Comparison of ENCODE assay signal across 8 mouse cellular contexts in the genomic region with DNA sequence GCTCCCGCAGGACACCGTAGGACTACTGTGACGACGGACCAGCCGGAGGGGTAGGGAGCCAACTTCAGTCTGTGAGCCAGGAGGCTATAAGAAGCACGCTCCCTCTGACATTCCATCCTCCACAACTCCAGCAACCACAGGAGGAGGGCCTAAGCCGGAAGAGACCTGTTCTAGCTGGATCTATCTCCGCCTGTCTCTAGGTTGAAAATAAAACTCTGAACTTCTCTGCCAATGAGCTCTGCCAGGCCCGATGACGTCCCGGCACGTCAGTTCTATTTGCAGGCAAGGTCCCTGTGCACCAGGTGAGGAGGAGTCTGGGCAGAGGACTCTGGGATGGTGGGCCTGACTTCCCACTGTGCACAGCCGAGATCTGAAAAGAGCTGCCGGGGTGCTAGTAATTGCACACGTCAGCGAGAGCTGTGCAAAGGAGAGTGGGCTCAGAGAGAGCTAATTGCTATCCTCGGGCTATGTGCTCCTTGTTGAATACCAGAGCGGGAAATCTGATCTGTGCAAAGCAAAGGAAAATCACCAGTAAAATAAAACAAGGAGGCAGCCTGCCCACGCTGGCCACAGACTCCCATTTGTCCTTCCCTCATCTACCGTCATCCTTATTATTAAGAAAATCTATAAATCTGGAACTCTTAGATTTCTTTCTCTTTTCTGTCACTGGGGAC. TPM values are rescaled to one million over a fixed set of nuclear protein-coding genes. Genes with fewer than 3 reads are reported as not detected.
DNase-seq lines count a peak whose midpoint lies in the region; ATAC-seq lines count a peak whose summit lies in the region.

No protein-coding gene starts in this region.

- peak; percentile 86 for DNase-seq in adrenal gland, adult 8-10 months
- peak; percentile 86 for DNase-seq in embryo, embryonic 11 days
- peak; percentile 52 to 65 for DNase-seq in gastrocnemius, postnatal 36 days
- DNase-seq in intestine, embryonic 14.5 days (ENCODE audit: low spot score), result peak; percentile 86
- peak; percentile 82 to 95 for DNase-seq in left cerebral cortex, postnatal 14 days (ENCODE audit: low spot score in 2 of 2)
- peak; percentile 86 to 93 for DNase-seq in right cerebral cortex, postnatal 10 days (ENCODE audit: low spot score in 2 of 2)

- H3K4me2 ChIP-seq in intestine, embryonic 14.5 days (ENCODE audit: low read length), result peak overlapping the region; percentile 47

- H3K9ac ChIP-seq in intestine, embryonic 14.5 days (ENCODE audit: low read length), result peak overlapping the region; percentile 32

- no peaks in the 10 kb centered on the region for H3K27me3 ChIP-seq in intestine, embryonic 14.5 days (replicated peaks; ENCODE audit: control insufficient read depth, insufficient read depth, low read length)
- H3K27me3 ChIP-seq in megakaryocyte, embryonic 14.5 days (replicated peaks), result no peaks in the 10 kb centered on the region

- H3K27ac ChIP-seq in intestine, embryonic 14.5 days (ENCODE audit: low read depth), result peak overlapping the region; percentile 92

- H3K4me3 ChIP-seq in intestine, embryonic 14.5 days (ENCODE audit: low read depth, low read length), result peak overlapping the region; percentile 21
- peak overlapping the region; percentile 76 for H3K4me3 ChIP-seq in megakaryocyte, embryonic 14.5 days (replicated peaks)

- H3K36me3 ChIP-seq in intestine, embryonic 14.5 days (ENCODE audit: control insufficient read depth, insufficient read depth, low read length), result 0 out of 2 replicates have a peak, but pooled peaks cover under 1% of the 10 kb centered on the region
- H3K36me3 ChIP-seq in megakaryocyte, embryonic 14.5 days (replicated peaks; ENCODE audit: low read length), result peaks cover 14% of the 10 kb centered on the region

- WGBS in intestine, embryonic 14.5 days, result 5% methylated on average over 20 of the region's 20 CpGs

- peaks cover 40% of the 10 kb centered on the region for H3K4me1 ChIP-seq in intestine, embryonic 14.5 days (replicated peaks; ENCODE audit: control insufficient read depth, insufficient read depth, low read length)
- H3K4me1 ChIP-seq in megakaryocyte, embryonic 14.5 days, result peaks cover 71% of the 10 kb centered on the region

- ATAC-seq in intestine, embryonic 14.5 days (replicated peaks; ENCODE audit: low FRiP score, low TSS enrichment, low read depth), result peak; percentile 87
- no peak for ATAC-seq in erythroid progenitor cell, adult 5-6 weeks (replicated peaks; ENCODE audit: low FRiP score, poor library complexity, severe bottlenecking)

- H3K9me3 ChIP-seq in intestine, embryonic 14.5 days (ENCODE audit: control insufficient read depth, low read length), result no peaks in the 10 kb centered on the region
- H3K9me3 ChIP-seq in megakaryocyte, embryonic 14.5 days, result peaks cover 16% of the 10 kb centered on the region

- intact Hi-C loops in gastrocnemius, postnatal 36 days (cut with DNase I), result loop anchor here (5.0 to 10.0 kb wide), 2 partner anchors 56 to 341 kb away; no protein-coding TSS in a partner anchor
- intact Hi-C loops in left cerebral cortex, postnatal 14 days (cut with DNase I), result loop anchor here (5.0 kb wide), 2 partner anchors 56 to 151 kb away; no protein-coding TSS in a partner anchor

RNA-seq across cellular contexts. Expression of a gene that starts 58.7 kb away (rescaled TPM):
- 10 to 100 TPM in 2 of 4 experiments, 1 to 10 TPM in 2; 6.2 to 15.8 (median 10.0) TPM for total RNA-seq in adrenal gland, adult 8-10 months (2022)
- total RNA-seq in gastrocnemius, postnatal 36 days (2021), result 1 to 10 TPM; 1.9 to 2.6 TPM
- polyA plus RNA-seq in intestine, embryonic 14.5 days (2014; fragmentation: Nextera tagmentation; extraction: Ambion mirVana), result 6.5 and 7.9 TPM in 2 replicates
- 1 to 10 TPM; 8.2 to 9.7 TPM for total RNA-seq in left cerebral cortex, postnatal 14 days (2021)
- polyA plus RNA-seq in megakaryocyte, embryonic 14.5 days (2012; ENCODE audit: insufficient read depth, low replicate concordance), result 2.4 TPM in 2 replicates
- 0.84 and 2.2 TPM in 2 replicates for total RNA-seq in erythroid progenitor cell, adult 5-6 weeks (2015; ENCODE audit: low replicate concordance)
- total RNA-seq in erythroid progenitor cell, adult 5-6 weeks (2017; ENCODE audit: low replicate concordance), result 0.15 and 1.0 TPM in 2 replicates
